Mouse (Mus musculus) embryonic facial prominence, embryonic 12.5 days (tissue): Measurements from ENCODE around the gene Ppm1l. TPM values are rescaled to one million over a fixed set of nuclear protein-coding genes. Genes with fewer than 3 reads are reported as not detected.
"Not testable (repeated sequence)": the region's sequence is repeated elsewhere in the genome, so short reads cannot be mapped to it uniquely, and the experiment has no call there.

ENCODE experiments used
- ATAC-seq: fragments of 200-750 bp; cut with Nextera tagmentation; 2 replicates; pipeline ENCODE4 v1.8.0; 2017; ENCODE audit not compliant: insufficient number of reproducible peaks, insufficient read depth, low FRiP score, low TSS enrichment
- H3K27ac ChIP-seq: fragments of 300-500 bp; sonication (generic); 2 replicates; pipeline ENCODE4 v1.5.1; 2016; ENCODE audit warnings: mild to moderate bottlenecking
- H3K27me3 ChIP-seq: fragments of 300-500 bp; sonication (generic); 2 replicates; pipeline ENCODE4 v1.6.1; 2016; ENCODE audit warnings: mild to moderate bottlenecking, moderate library complexity
- H3K36me3 ChIP-seq: fragments of 300-500 bp; sonication (generic); 2 replicates; pipeline ENCODE4 v1.6.1; 2016; ENCODE audit warnings: mild to moderate bottlenecking
- H3K4me1 ChIP-seq: fragments of 300-500 bp; sonication (generic); 2 replicates; pipeline ENCODE4 v1.6.1; 2016
- H3K4me2 ChIP-seq: fragments of 300-500 bp; sonication (generic); replicated peaks from 2 replicates; pipeline ENCODE4 v1.6.1; 2016; ENCODE audit warnings: mild to moderate bottlenecking, moderate library complexity
- H3K4me3 ChIP-seq: fragments of 300-500 bp; sonication (generic); 2 replicates; pipeline ENCODE4 v1.5.1; 2016; ENCODE audit warnings: mild to moderate bottlenecking
- H3K9ac ChIP-seq: fragments of 300-500 bp; sonication (generic); 2 replicates; pipeline ENCODE4 v1.6.1; 2016; ENCODE audit warnings: mild to moderate bottlenecking, moderate library complexity
- H3K9me3 ChIP-seq: fragments of 300-500 bp; sonication (generic); 2 replicates; pipeline ENCODE4 v1.6.1; 2016; ENCODE audit warnings: mild to moderate bottlenecking, moderate library complexity
- WGBS: fragments of 180-500 bp; shearing (Covaris S2); methylation state at CpG from one replicate; pipeline ENCODE4 v1.1.7; 2016; 5-methylcytosine and 5-hydroxymethylcytosine counted together
- polyA plus RNA-seq: library from polyadenylated mRNA; unstranded; fragments of >200 nt; fragmentation: Nextera tagmentation; extraction: Ambion mirVana; gene quantifications from 2 replicates; pipeline ENCODE4 v1.2.1, GENCODE M21; 2016

Gene Ppm1l
- polyA plus RNA-seq, 1 experiment from 2014 or later: 11.9 TPM

- H3K4me2 ChIP-seq: no peak overlapping the region
- H3K27me3 ChIP-seq: no peaks in the 10 kb centered on the region
- no peaks in the 10 kb centered on the region for H3K4me1 ChIP-seq
- no peaks in the 10 kb centered on the region for H3K36me3 ChIP-seq
- 86% methylated on average over 5 of the region's 5 CpGs for WGBS
- H3K9me3 ChIP-seq: no peaks in the 10 kb centered on the region
- H3K27ac ChIP-seq: no peak overlapping the region
- no peak overlapping the region for H3K4me3 ChIP-seq
- no peak overlapping the region for H3K9ac ChIP-seq
- ATAC-seq: no peak
These were observed 58.3 kb downstream of the Ppm1l start for GRCm38 (mm10) chr3:69374983-69375382.

GRCm38 (mm10) chr3:69381213-69381612, 64.6 kb downstream of the Ppm1l start:
- Histone ChIP-seq H3K9me3 (no peaks in the 10 kb centered on the region), H3K9ac (no peak overlapping the region), H3K36me3 (no peaks in the 10 kb centered on the region), H3K4me1 (no peaks in the 10 kb centered on the region; the same call in 1 of the 2 replicates), H3K4me2 (no peak overlapping the region), H3K27me3 (no peaks in the 10 kb centered on the region), H3K27ac (no peak overlapping the region), H3K4me3 (no peak overlapping the region)
- no peak for ATAC-seq
- WGBS: 86% methylated on average over 4 of the region's 4 CpGs

GRCm38 (mm10) chr3:69391834-69392233, 75.2 kb downstream of the Ppm1l start:
- not testable (repeated sequence) for H3K4me3 ChIP-seq, H3K27me3 ChIP-seq, ATAC-seq, H3K9ac ChIP-seq, H3K36me3 ChIP-seq, H3K4me1 ChIP-seq, H3K4me2 ChIP-seq, H3K9me3 ChIP-seq, H3K27ac ChIP-seq
- WGBS: 66% methylated on average over 10 of the region's 10 CpGs

GRCm38 (mm10) chr3:69392298-69392697, 75.6 kb downstream of the Ppm1l start:
- 86% methylated on average over 5 of the region's 5 CpGs for WGBS
- ATAC-seq: no peak
- no peak overlapping the region for H3K4me2 ChIP-seq

GRCm38 (mm10) chr3:69393079-69393478, 76.4 kb downstream of the Ppm1l start:
- Histone ChIP-seq H3K4me1 (no peaks in the 10 kb centered on the region), H3K4me3 (no peak overlapping the region), H3K4me2 (no peak overlapping the region), H3K9ac (no peak overlapping the region), H3K9me3 (no peaks in the 10 kb centered on the region), H3K36me3 (no peaks in the 10 kb centered on the region), H3K27me3 (no peaks in the 10 kb centered on the region), H3K27ac (no peak overlapping the region)
- 83% methylated on average over 9 of the region's 9 CpGs for WGBS
- no peak for ATAC-seq

More at GRCm38 (mm10) chr3:69392298-69392697, 75.6 kb downstream of the Ppm1l start:
- Histone ChIP-seq H3K4me3 (no peak overlapping the region), H3K9me3 (no peaks in the 10 kb centered on the region), H3K27me3 (no peaks in the 10 kb centered on the region), H3K9ac (no peak overlapping the region), H3K4me1 (no peaks in the 10 kb centered on the region), H3K36me3 (no peaks in the 10 kb centered on the region), H3K27ac (no peak overlapping the region)

- Histone ChIP-seq H3K9ac (no peak overlapping the region), H3K4me3 (no peak overlapping the region), H3K36me3 (no peaks in the 10 kb centered on the region), H3K4me2 (no peak overlapping the region), H3K9me3 (no peaks in the 10 kb centered on the region), H3K4me1 (no peaks in the 10 kb centered on the region), H3K27me3 (no peaks in the 10 kb centered on the region), H3K27ac (no peak overlapping the region)
- no peak for ATAC-seq
- 75% methylated on average over 3 of the region's 3 CpGs for WGBS
These were observed 77.3 kb downstream of the Ppm1l start for GRCm38 (mm10) chr3:69393991-69394390.

- Histone ChIP-seq H3K36me3 (no peaks in the 10 kb centered on the region), H3K4me2 (no peak overlapping the region), H3K9ac (no peak overlapping the region), H3K27ac (no peak overlapping the region), H3K27me3 (no peaks in the 10 kb centered on the region), H3K4me1 (no peaks in the 10 kb centered on the region), H3K4me3 (no peak overlapping the region), H3K9me3 (no peaks in the 10 kb centered on the region)
- no peak for ATAC-seq
- WGBS: 84% methylated on average over 5 of the region's 5 CpGs
These were observed 78.4 kb downstream of the Ppm1l start for GRCm38 (mm10) chr3:69395084-69395483.

- H3K27me3 ChIP-seq: no peaks in the 10 kb centered on the region
- no peaks in the 10 kb centered on the region for H3K9me3 ChIP-seq
- no peak overlapping the region for H3K4me2 ChIP-seq
- 69% methylated on average over 5 of the region's 5 CpGs for WGBS
- H3K36me3 ChIP-seq: no peaks in the 10 kb centered on the region
- no peak overlapping the region for H3K4me3 ChIP-seq
- H3K27ac ChIP-seq: no peak overlapping the region
- no peaks in the 10 kb centered on the region for H3K4me1 ChIP-seq
- H3K9ac ChIP-seq: no peak overlapping the region
- no peak for ATAC-seq
These were observed 81.1 kb downstream of the Ppm1l start for GRCm38 (mm10) chr3:69397733-69398132.

- ATAC-seq: no peak
- Histone ChIP-seq H3K9ac (no peak overlapping the region), H3K36me3 (no peaks in the 10 kb centered on the region), H3K4me1 (no peaks in the 10 kb centered on the region), H3K9me3 (no peaks in the 10 kb centered on the region), H3K27ac (no peak overlapping the region), H3K4me3 (no peak overlapping the region), H3K27me3 (no peaks in the 10 kb centered on the region), H3K4me2 (no peak overlapping the region)
- WGBS: 85% methylated on average over 6 of the region's 6 CpGs
These were observed 82.7 kb downstream of the Ppm1l start for GRCm38 (mm10) chr3:69399336-69399735.

- no peaks in the 10 kb centered on the region for H3K27me3 ChIP-seq
- H3K4me1 ChIP-seq: no peaks in the 10 kb centered on the region
- no peak overlapping the region for H3K9ac ChIP-seq
- no peak overlapping the region for H3K4me3 ChIP-seq
- no peak overlapping the region for H3K27ac ChIP-seq
- H3K36me3 ChIP-seq: no peaks in the 10 kb centered on the region
- H3K9me3 ChIP-seq: no peaks in the 10 kb centered on the region
- ATAC-seq: no peak
- no peak overlapping the region for H3K4me2 ChIP-seq
- 84% methylated on average over 5 of the region's 5 CpGs for WGBS
These were observed 86.5 kb downstream of the Ppm1l start for GRCm38 (mm10) chr3:69403196-69403595.

GRCm38 (mm10) chr3:69406210-69406895, 89.7 kb downstream of the Ppm1l start:
- Histone ChIP-seq H3K9ac (no peak overlapping the region), H3K27me3 (no peaks in the 10 kb centered on the region), H3K4me3 (no peak overlapping the region), H3K36me3 (no peaks in the 10 kb centered on the region), H3K4me1 (peaks cover 14% of the 10 kb centered on the region), H3K9me3 (no peaks in the 10 kb centered on the region), H3K27ac (no peak overlapping the region), H3K4me2 (no peak overlapping the region)
- ATAC-seq: no peak
- WGBS: 79% methylated on average over 5 of the region's 5 CpGs

GRCm38 (mm10) chr3:69408064-69408463, 91.4 kb downstream of the Ppm1l start:
- Histone ChIP-seq H3K27me3 (no peaks in the 10 kb centered on the region), H3K4me1 (peaks cover 23% of the 10 kb centered on the region), H3K4me2 (no peak overlapping the region), H3K9me3 (no peaks in the 10 kb centered on the region), H3K4me3 (no peak overlapping the region), H3K27ac (no peak overlapping the region), H3K36me3 (no peaks in the 10 kb centered on the region), H3K9ac (no peak overlapping the region)
- WGBS: 82% methylated on average over 3 of the region's 3 CpGs
- no peak for ATAC-seq
